Mouse (Mus musculus) retina, embryonic 14.5 days (tissue): ENCODE results near the gene Pias4.
A peak's percentile ranks its signal among the peaks of the same experiment; 100 is the strongest.

Experiments used
- DNase-seq: peaks from one replicate; pipeline ENCODE4 v3.0.0-alpha.2; 2015; ENCODE audit warnings: low spot score

Pias4 gene

DNA sequence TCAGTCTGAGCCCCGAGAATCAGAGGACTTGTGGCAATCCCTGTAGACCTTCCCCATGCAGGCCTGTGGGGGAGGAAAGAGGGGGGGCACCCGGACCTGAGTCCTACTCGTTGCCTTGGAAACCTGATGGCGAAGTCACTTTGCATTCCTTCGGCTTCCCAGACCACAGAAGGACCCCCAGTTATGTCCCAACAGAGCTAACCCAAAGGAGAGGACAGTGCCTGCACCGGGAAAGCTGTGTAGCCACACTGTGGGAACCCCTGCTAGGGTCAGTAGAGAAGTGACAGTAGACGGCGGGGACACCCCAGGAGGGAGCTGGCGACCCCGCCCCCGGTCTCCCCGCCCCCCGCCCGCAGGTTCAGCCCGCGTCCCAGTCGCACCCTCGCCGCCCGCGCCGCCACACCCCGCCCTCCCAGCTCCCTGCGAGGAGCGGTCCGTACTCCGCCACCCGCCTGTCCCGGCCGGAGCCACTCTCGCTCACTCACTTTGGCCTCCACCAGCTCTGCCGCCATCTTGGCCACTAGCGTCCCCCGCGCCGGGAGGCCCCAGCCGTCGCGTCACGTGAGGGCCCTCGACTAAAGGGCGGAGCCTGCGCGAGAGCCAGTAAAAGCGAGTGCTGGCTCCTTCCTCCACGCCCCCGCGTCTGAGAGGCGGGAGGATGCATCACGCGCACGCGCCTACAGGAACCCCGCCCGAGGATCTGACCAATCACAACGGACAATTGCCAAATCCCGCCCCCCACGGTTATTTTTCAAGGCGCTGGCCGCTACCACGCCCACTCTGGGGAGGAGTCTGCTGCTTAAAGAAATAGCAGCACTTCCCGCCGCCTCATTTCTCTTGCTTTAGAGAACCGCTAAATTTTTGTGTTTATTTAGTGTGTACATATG, at the start of gene Pias4:
TSS of gene Pias4 (minus strand) at position 724 of the 887 bp plus-strand sequence.
- peak; percentile 100 for DNase-seq

- peak; percentile 55 for DNase-seq
These were observed 49.5 kb upstream of the Pias4 start for GRCm38 (mm10) chr10:81217267-81217666.

GRCm38 (mm10) chr10:81216810-81217209, 49.1 kb upstream of the Pias4 start:
- no peak for DNase-seq

GRCm38 (mm10) chr10:81216260-81216659, 48.5 kb upstream of the Pias4 start:
- DNase-seq: no peak

- no peak for DNase-seq
These were observed 42.4 kb upstream of the Pias4 start for GRCm38 (mm10) chr10:81210154-81210553.

GRCm38 (mm10) chr10:81204137-81204536, 36.4 kb upstream of the Pias4 start:
- DNase-seq: no peak

- no peak for DNase-seq
These were observed 35.4 kb upstream of the Pias4 start for GRCm38 (mm10) chr10:81202978-81203720.

- DNase-seq: no peak
These were observed 34.4 kb upstream of the Pias4 start, which contains the start of gene Nmrk2 for GRCm38 (mm10) chr10:81201807-81202758. Gene Nmrk2 (minus strand): TSS chr10:81202051.

- DNase-seq: no peak
These were observed 33.0 kb upstream of the Pias4 start for GRCm38 (mm10) chr10:81200605-81201287.

GRCm38 (mm10) chr10:81200141-81200540, 32.4 kb upstream of the Pias4 start:
- no peak for DNase-seq

DNA sequence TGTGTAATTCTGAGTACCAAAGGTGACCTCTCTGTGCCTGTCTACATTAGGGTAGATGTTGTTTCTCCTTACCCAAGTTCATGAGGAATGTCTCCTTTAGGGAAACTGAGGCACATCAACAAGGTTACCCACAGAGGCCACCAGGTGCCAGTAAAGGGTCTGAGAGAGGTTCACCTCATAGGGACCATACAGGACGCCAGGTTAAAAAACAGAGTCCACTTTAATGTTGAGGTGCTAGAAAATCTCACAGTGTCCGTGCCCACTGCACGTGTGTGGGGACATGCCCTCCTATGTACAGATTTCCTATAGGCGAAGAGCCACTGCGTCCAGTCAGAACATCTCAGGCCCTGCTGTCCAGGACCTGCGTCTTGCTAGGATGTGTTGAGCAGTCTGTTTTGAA, 31.3 kb upstream of the Pias4 start:
- DNase-seq: no peak

DNA sequence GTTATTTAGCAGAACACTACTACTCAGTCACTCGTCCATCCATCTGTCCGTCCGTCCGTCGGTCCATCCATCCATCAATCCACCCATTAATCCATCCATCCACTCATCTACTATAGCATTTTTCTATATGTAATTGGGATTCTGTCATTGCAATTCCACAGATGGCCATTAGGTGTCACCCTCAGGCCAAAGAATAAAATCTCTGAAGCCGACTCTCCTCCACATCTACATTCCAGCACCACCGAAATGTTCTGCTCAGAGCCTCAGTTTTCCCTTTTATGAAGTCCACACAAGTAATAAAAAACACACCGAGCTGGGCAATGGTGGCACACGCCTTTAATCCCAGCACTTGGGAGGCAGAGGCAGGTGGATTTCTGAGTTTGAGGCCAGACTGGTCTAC, 30.5 kb upstream of the Pias4 start:
- DNase-seq: peak; percentile 91

GRCm38 (mm10) chr10:81197305-81197704, 29.6 kb upstream of the Pias4 start:
- DNase-seq: no peak

- no peak for DNase-seq
These were observed 28.8 kb upstream of the Pias4 start for GRCm38 (mm10) chr10:81196470-81197065.

DNA sequence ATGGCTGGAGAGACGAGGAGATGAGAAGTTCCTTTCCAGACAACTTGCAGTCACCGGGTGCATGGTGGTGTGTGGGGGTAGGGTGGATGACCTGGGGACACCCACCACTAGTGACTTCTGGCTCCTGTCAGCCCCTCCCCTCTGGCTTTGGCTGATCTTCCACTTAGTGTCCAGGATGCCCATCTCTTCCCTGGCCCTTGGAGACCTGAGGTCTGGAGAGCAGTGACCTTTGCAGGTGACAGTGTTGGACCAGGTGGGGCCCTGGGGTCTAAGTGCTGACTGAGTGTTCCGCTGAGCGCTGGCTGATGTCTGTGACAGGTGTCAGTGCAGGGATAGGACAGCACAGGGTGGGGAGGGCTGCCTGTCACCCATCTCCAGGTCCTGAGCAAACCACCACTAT, 27.6 kb upstream of the Pias4 start:
- no peak for DNase-seq

DNA sequence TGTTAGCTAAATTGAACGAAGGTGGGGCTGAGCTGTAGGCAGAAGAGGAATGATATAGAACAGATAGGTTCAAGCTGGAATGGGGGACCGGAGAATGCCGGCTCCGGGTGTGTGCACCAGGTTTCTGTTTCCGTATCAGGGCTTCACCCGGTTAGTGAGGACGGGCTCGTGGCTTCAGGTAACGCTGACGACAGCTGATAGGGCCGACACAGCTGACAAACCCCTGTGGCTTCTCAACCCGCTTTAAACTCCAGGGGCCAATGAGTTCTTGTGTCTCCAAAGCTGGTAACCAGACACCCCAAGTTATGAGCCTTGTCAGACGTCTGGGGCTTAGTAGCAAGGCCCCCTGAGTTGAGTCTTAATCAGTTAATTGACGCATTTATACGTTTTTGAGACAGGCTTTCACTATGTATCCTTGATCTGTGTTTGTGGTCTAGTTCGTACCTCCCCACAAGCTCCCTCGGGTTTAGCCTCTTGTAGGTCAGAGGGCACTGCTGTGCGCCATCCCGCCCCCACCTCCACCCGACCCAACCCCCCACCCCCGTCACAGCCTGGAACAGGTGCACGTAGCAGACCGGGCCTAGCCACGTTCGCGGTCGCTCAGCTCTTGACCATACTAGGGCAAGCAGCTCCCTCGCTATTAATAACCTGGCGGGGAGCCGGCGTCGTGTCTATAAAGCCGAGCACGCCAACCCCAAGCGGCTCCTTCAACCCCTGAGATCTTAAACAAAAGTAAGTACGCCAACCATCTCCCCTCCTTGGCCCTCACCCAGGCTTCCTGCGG, 26.5 kb upstream of the Pias4 start:
- no peak for DNase-seq

DNA sequence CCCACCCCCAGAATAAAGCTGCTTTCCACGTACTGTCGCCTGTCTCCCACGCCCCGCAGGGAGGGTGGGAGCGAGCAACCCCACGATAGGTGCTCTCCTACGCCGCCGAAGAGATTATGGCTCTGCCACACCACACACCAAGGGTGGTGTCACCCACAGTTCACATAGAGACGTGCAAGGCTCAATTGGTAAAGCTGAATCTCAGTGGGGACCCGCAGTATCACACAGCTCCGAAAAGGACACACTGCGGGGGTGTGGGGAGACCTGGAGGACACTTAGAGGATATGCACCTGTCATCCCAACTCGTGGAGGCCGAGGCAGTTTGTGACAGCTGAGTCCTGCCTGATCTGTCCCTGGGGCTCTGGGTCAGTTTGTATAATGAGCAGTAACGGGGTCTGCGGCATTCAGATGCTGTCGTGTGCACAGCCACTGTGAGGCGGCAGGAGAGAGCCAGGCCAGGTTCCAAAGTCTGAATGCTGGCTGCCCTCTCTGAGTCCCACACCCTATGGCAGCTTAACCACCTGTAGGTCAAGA, 25.3 kb upstream of the Pias4 start:
- DNase-seq: peak; percentile 60

GRCm38 (mm10) chr10:81192270-81192967, 24.7 kb upstream of the Pias4 start:
- peak; percentile 79 for DNase-seq

DNA sequence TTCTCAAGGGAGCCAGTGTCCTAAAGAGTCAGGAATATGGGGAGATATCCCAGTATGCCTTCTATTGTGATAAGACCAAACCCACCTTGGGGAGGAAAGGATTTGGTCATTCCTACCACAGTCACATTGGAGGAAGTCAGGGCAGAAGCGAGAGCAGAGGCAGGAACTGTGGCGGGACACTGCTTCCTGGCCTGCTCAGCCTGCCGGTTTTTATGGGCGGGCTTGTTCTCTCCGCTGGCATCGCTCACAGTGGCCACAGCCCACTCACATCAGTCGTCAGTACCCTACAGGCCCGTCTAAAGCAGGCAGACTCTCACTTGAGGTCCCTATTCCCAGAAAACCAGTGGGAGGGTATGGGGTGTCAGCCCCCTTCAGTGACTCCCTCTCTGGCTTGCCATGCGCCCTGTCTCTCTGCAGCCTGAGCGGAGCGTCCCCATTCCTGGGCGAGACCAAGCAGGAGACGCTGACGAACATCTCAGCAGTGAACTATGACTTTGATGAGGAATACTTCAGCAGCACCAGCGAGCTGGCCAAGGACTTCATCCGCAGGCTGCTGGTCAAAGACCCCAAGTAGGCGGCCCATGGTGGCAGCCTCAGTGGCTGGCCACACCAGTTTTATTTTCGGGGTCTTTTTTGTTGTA, 23.7 kb upstream of the Pias4 start:
- DNase-seq: no peak
